Mouse (Mus musculus) cerebellum, adult (tissue): ENCODE data around the gene Tanc1.

Source experiments
- ATAC-seq: cut with Nextera tagmentation; 2 replicates; pipeline ENCODE4 v1.9.2; 2017; ENCODE audit warnings: mild to moderate bottlenecking, moderate library complexity, mixed read lengths; ENCODE audit not compliant: insufficient number of reproducible peaks, low FRiP score, low TSS enrichment

The Tanc1 gene

DNA sequence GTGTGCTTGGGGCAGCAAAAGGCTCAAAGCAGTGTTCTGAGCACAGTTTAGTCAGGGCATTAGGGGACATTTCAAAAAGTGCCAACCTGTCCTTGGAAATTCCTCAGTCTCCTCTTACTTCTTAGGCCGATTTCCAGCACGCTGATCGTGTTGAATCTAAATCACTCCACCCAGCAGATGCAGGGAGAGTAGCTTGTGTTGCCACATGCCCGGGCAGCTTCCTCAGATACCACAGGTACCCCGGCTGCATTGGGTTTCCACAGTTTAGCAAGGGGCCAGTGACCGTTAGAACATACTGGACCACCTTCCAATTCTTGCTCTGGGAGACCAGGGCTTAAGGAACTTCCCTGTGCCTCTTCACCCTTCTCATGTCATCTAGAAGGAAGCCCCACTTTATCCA lies 164.0 kb downstream of the Tanc1 start:
- no peak for ATAC-seq

- ATAC-seq = no peak
These were observed 167.5 kb downstream of the Tanc1 start for GRCm38 (mm10) chr2:59779355-59779754.

- no peak for ATAC-seq
These were observed 168.4 kb downstream of the Tanc1 start for GRCm38 (mm10) chr2:59780240-59780639.

DNA sequence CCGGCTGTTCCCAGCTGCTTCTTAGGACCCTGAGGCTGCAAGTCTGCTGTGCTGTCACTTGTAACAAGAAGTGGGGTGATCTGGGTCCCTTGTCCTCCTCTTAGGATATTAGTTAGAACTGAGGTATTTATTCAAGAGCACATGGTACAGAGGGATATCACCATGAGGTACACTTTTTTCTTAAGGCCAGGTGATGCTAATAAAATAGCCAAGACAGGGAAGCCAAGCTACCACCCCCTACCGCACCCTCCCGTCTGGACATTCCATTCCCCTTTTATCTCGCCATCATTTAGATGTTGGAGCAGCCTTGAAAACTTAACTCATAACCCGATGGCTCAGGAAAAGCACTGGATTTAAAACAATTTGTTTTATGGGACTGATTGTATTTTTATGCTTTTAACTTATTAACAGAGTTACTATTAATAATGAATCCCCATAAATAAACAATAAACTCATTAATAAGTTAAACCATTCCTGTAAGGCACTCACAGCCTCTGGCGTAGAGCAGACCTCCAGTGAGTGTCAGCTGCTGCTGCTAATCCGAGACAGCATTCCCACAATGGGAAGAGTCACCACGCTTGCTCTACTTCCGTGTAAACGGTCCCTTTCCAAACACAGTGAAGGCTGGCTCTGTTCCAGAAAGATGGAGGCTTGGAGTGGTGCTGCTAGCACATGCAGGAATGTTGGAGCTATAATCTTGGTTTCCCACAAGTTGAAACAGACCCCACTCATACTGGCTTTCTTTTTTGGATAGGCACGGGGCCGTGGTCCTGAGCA lies 171.4 kb downstream of the Tanc1 start:
- ATAC-seq = no peak

DNA sequence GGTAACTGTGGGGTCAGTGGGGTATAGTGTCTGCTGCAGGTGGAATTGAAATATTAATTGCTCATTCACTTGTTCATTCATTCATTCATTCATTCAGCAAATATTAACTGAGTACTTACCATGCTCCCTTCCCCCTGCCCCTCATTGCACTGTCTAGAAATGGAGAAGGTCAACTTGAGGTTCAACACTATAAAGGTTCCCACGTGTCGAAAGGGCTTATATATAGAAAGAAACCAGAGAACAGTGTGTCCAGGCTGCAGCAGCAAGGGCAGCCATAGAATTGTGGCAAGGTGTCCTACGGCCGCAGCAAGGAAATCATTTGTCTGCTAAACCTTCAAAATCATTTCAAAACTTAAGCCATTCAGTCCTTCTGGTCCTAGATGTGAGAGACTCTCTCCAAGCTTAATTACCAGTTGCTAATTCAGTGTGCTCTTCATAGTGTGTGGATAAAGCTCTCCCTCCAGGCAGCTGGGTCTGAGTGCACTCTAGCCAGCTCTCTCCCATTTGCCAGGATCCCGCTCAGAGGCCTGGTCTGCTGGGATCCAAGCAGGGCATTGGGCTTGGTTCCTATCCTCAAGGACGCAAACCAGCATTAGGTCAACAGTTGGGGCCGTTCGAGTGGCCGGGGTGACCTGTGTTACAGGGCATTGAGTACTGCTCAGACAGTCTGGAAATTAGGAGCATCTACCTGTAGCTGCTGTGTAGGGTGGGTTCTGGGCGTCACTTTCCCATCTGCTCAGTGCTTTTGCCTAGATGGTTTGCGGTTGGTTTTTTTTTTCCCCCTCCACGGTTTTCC lies 172.2 kb downstream of the Tanc1 start:
- ATAC-seq = no peak

- no peak for ATAC-seq
These were observed 172.7 kb downstream of the Tanc1 start for GRCm38 (mm10) chr2:59784628-59784883.

DNA sequence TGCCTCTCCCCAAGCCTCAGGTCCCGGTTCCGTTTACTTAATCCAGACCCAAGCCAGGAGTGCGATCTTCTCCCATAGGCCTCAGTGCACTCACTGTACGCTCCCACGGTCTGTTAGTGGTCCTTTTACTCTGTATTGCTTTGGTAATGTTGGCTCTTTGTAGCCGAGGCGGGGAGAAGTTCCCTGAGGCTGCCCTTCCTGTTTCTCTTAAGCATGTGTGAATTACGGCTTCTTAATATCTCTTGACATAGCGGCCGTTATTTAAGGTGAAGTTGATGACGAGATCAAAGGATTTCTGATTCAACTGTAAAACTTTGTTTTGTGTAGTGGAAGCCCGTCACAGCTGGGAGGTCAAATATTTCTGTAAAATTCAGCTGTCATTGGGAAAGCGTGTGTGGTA lies 173.8 kb downstream of the Tanc1 start:
- no peak for ATAC-seq

DNA sequence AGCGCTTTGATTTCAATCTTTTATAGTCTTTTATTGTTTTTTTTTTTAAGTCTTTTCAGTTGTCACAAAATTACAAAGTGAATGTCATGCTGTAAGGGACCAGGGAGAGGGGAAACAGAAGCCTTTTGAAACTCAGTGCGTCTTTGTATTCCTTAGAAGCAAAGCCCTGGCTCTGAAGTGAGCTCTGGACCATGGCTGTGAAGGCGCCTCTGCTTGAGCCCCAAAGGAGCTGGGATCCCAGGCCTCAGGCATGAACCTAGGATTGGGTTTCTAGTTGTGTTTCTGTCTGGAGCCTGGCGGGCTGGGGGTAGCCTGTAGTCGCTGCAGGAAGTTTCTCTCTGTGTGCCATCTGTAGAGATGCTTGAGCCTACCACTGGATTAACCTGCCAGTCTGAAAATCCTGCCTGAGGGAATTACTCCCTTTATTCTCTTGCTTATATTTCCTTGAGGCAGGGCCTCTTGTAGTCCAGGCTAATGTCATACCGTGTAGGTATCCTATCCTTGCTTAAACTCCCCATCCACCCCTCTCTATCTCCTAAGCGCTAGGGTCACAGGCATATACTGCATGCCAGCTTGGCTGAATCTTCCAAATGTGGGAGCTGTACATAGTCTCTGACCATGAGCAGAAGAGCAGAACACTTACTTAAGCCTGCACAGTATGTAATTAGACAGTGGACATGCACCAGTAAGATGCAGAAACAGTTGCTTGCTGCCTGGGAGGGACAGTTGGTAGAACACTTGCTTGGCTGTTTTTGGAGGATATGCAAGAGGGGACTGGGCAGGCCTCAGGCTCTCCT lies 177.1 kb downstream of the Tanc1 start:
- ATAC-seq = no peak

GRCm38 (mm10) chr2:59791596-59791995 lies 179.8 kb downstream of the Tanc1 start:
- ATAC-seq = no peak

DNA sequence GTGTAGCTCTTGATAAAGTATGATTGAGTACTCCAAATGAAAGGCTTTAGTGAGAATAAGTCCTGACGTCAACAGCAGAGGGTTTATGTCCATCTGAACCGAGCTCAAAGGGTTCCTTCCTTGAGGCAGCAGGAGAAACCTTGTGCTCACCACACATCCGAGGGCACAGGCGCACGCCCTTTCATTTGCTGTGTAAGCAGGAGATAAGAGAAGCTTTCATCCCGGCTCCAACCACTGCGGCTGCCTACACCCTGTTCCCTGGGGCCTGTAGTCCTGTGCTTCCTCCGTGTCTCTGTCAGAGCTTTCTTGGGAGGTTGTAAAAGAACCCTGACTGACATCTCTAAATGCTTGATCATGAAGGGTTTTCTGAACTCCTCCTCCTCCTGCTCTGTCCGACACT lies 181.5 kb downstream of the Tanc1 start:
- no peak for ATAC-seq

GRCm38 (mm10) chr2:59794838-59795237 lies 183.0 kb downstream of the Tanc1 start:
- peak; percentile 64 for ATAC-seq

GRCm38 (mm10) chr2:59798934-59799532 lies 187.2 kb downstream of the Tanc1 start:
- ATAC-seq = no peak

GRCm38 (mm10) chr2:59799572-59799971 lies 187.7 kb downstream of the Tanc1 start:
- ATAC-seq = peak; percentile 77

GRCm38 (mm10) chr2:59800481-59801266 lies 188.8 kb downstream of the Tanc1 start:
- ATAC-seq = no peak

DNA sequence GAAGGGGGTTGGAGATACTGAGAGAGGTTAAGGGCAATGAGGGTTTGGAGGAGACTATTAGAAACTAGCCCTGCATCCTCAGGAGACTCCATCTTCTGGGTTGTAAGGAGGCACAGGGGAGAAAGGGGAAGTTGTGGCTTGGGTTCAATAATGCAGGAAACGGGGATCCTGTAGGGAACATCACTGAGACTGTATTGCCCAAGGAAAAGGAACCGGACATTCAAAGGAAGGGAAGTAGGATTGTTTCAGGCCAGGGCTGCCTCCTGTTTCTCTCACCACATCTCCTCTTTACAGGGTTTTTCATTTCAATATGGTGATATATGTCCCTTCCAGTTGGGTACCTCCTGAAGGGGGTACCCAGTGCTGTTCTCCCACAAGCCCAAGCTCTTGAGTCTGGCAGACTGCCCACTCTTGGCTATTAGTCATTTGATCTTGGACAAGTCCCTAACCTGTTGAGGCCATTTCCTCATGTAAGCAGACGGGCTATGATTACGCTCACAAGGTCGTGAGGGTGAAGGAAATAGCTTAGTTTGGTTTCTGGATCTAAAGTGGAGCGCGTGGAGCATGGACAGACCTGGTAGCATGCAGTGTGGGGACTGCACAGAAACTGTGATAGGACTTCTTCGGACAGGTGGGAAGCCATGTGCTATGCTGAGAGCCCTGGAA lies 191.0 kb downstream of the Tanc1 start:
- ATAC-seq = no peak

- no peak for ATAC-seq
These were observed 193.8 kb downstream of the Tanc1 start for GRCm38 (mm10) chr2:59805595-59805994.

DNA sequence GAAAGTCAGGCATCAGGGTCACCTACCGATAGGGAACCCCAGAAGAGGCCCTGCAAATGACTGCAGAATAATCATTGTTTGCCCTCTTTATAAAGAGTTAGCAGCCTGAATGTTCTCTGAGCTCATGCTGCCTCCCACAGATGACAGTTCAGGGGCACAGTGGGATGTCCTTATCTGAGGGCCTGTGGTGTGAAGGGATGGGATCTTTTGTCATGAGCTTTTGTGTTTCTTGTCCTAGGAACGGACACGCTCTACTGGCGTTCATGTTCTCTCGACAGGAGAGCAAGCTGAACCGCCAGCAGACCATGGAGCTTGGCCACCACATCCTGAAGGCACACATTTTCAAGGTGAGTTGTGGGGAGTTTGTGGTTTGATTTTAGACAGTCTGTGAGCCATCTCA lies 194.2 kb downstream of the Tanc1 start:
- no peak for ATAC-seq

DNA sequence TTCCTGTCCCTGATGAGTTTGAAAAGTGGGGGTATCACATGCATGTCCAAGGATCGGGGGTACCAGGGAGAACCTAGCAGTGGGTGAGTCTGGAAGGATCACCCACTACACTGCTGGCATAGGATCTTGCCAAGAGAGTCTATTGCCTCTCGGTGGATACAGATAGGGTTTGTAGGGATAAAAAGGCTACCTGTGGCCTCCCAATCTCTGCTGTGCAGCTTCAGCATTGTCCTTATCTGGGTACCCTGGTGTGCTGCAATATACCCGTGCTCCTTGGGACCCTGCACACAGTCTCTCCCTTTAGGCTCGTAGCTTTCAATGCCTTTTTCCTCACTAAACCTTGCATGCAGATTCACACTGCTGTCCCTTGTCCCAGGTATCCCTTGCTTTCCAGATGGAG lies 196.8 kb downstream of the Tanc1 start:
- ATAC-seq = no peak

DNA sequence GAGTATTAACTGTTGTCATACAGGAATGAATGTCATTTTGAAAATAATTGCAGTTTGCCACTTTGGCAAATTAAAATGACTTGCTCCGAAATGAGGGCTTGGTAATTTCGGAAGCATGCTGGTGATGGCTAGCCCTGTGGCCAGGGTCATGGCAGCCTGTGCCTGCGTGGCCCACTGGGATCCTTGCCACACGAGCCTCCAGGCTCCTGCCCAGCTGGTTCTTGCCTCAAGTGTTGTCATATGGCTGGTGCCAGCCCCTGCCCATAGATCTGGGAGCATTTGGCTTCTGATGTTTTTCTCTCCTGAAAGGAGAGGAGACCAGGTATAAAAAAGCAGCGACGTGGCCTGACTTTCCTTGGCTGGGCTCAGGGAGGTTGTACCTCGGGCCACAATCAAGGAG lies 198.2 kb downstream of the Tanc1 start:
- ATAC-seq = 0 out of 2 replicates have a peak, but pooled peaks have one; percentile 17

DNA sequence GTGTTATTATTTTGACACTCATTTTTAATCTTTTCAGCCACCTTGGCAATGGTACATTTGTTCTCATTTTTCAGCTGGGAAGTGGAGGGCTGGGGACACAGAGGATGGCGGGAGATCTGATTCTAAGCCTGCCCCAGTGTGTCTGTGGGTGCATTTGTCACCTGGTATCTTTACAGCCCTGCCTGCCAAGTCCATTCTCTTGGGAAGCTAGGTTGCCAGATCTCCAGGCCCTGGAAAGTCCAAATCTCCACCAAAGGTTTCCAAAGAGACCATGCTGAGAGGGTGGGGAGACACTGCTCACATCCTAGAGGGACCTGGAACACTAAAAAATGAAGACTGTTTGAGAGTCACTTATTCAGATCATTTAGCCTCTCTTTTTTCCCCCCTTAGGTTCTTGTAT lies 199.4 kb downstream of the Tanc1 start:
- no peak for ATAC-seq
